Mouse (Mus musculus) bone marrow macrophage, adult 2 months (primary cell): ENCODE data around the gene Cyth1.

Source experiments
- CTCF ChIP-seq: IDR thresholded peaks from 2 replicates; pipeline ENCODE4 v1.5.1; 2012; ENCODE audit warnings: low read depth, mild to moderate bottlenecking, low read length, moderate library complexity
- POLR2A ChIP-seq: IDR thresholded peaks from 2 replicates; pipeline ENCODE4 v1.6.1; 2012; ENCODE audit warnings: mild to moderate bottlenecking, low read depth, low read length, borderline replicate concordance

DNA sequence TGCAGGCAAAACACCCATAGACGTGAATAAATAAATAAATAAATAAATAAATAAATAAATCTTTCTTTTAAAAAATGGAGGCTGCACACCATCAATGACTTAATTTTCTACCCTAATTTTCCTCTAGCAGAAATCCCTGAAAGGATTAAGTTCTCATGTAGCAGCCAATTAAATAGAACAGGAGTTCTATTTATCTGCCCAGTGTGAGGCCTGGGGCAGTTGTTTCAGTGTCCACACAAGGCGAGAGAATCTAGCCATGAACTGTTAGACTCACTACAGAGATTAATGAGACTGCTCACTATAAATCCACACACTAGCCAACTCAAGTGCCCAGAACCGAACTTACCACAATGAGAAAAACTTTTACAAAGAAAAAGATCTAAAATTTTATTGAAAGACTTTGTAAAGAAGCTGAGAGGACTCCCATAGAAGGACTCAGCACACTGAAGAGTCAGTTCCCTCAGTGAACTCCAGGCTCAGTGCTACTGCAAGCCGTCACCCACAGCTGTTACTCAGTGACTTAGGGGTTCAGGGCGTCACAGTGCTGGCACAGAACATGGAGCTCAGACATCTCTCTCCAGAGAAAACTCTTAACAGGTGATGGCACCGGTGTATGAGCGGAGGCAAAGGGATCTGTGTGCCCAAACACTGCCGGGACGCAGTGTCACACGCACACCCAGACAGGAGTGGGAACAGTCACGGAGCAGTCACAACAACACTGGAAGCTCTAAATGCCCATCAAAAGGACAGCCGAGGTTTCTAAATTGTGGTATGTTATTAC lies 23.1 kb downstream of the Cyth1 start:
- TF ChIP-seq POLR2A (no peak), CTCF (no peak)
